Mouse (Mus musculus) heart, postnatal 4 days (tissue): Measurements from ENCODE around the gene Zfp941. TPM values are rescaled to one million over a fixed set of nuclear protein-coding genes. Genes with fewer than 3 reads are reported as not detected.

ENCODE experiments used
- DNase-seq: peaks from one replicate; pipeline ENCODE4 v3.0.0; 2021
- total RNA-seq, 2 experiments: library from RNA; stranded (reverse); gene quantifications; 2 replicates each; pipeline ENCODE4 v1.2.3; 2021

The Zfp941 gene
- total RNA-seq, 2 experiments from 2014 or later: 0.76 to 0.97 TPM

GRCm38 (mm10) chr7:140840750-140841735 lies 19.1 kb upstream of the Zfp941 start:
- no peak for DNase-seq

- DNase-seq: no peak
Observed at GRCm38 (mm10) chr7:140839556-140839955, 17.6 kb upstream of the Zfp941 start.

- DNase-seq: no peak
Observed at GRCm38 (mm10) chr7:140836243-140837115, 14.5 kb upstream of the Zfp941 start.

GRCm38 (mm10) chr7:140835758-140836087 lies 13.7 kb upstream of the Zfp941 start:
- DNase-seq: no peak

- no peak for DNase-seq
Observed at GRCm38 (mm10) chr7:140834968-140835757, 13.2 kb upstream of the Zfp941 start, which contains the start of gene Urah. Gene Urah, plus strand, starts transcription at chr7:140835018.

GRCm38 (mm10) chr7:140833341-140833740 lies 11.4 kb upstream of the Zfp941 start:
- no peak for DNase-seq

GRCm38 (mm10) chr7:140831447-140831846 lies 9.5 kb upstream of the Zfp941 start:
- no peak for DNase-seq

- no peak for DNase-seq
Observed at GRCm38 (mm10) chr7:140828171-140828881, 6.3 kb upstream of the Zfp941 start.

- DNase-seq: no peak
Observed at GRCm38 (mm10) chr7:140822731-140823130, 753 bp upstream of the Zfp941 start.

GRCm38 (mm10) chr7:140821305-140821652 lies 699 bp downstream of the Zfp941 start:
- no peak for DNase-seq

GRCm38 (mm10) chr7:140820173-140820572 lies 1.8 kb downstream of the Zfp941 start:
- DNase-seq: no peak

- no peak for DNase-seq
Observed at GRCm38 (mm10) chr7:140812850-140813249, 9.1 kb downstream of the Zfp941 start.

- DNase-seq: no peak
Observed at GRCm38 (mm10) chr7:140811714-140812113, 10.3 kb downstream of the Zfp941 start.

GRCm38 (mm10) chr7:140810496-140810895 lies 11.5 kb downstream of the Zfp941 start:
- DNase-seq: no peak

GRCm38 (mm10) chr7:140805704-140806103 lies 16.3 kb downstream of the Zfp941 start:
- DNase-seq: peak; percentile 30

GRCm38 (mm10) chr7:140802629-140803028 lies 19.3 kb downstream of the Zfp941 start:
- no peak for DNase-seq

GRCm38 (mm10) chr7:140798212-140798611 lies 23.8 kb downstream of the Zfp941 start:
- DNase-seq: no peak

- no peak for DNase-seq
Observed at GRCm38 (mm10) chr7:140797619-140798018, 24.4 kb downstream of the Zfp941 start.

- DNase-seq: no peak
Observed at GRCm38 (mm10) chr7:140793541-140793940, 28.4 kb downstream of the Zfp941 start.

GRCm38 (mm10) chr7:140788053-140788435 lies 33.9 kb downstream of the Zfp941 start:
- no peak for DNase-seq

GRCm38 (mm10) chr7:140787406-140788052 lies 34.4 kb downstream of the Zfp941 start, which contains the start of gene Syce1:
Gene Syce1, minus strand, starts transcription at chr7:140787852.
- DNase-seq: no peak
